Mouse (Mus musculus): Measurements from ENCODE around the gene Zfp536. TPM values are rescaled to one million over a fixed set of nuclear protein-coding genes. Genes with fewer than 3 reads are reported as not detected.
A peak's percentile ranks its signal among the peaks of the same experiment; 100 is the strongest.

The Zfp536 gene
- total RNA-seq, 2 experiments from 2014 or later, result 6.7 to 8.5 TPM

DNA sequence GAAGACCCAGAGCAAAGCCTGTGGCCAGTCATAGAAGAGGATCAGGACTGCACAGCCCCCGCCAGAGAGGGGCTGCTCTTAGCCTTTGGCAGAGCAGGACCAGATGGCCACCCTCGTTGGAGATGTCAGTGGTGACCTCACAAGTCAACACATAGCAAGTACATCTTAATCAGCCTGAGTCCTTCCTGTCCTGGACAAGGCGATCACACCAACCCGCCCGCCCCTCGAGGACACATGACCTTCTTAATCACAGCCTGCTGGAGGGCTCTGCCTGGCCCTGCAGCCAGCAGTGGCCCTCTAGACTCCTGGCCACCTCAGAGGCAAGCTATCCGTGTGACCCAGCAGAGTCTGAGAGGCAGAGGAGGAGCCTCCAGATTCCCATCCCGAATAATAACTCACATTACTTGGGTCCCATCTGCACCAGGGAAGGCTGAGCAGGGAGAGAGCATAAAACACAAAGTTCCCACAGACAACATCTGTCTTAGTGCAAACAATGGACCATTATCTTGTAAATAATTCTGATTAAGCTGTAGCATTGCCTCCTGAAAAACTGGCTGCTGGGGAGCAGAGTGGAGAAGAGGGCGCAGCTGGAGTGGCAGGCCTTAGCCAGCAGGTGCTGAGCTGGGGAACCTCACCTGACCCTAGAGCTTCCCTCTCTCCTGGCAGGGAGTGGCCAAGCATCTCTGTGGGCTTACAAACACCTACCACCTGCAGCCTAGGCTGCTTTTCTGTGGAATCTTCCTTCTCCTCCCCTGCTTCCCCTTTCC, 306.8 kb downstream of the Zfp536 start:
- DNase-seq, result peak in 1 of 2 experiments; percentile 8

DNA sequence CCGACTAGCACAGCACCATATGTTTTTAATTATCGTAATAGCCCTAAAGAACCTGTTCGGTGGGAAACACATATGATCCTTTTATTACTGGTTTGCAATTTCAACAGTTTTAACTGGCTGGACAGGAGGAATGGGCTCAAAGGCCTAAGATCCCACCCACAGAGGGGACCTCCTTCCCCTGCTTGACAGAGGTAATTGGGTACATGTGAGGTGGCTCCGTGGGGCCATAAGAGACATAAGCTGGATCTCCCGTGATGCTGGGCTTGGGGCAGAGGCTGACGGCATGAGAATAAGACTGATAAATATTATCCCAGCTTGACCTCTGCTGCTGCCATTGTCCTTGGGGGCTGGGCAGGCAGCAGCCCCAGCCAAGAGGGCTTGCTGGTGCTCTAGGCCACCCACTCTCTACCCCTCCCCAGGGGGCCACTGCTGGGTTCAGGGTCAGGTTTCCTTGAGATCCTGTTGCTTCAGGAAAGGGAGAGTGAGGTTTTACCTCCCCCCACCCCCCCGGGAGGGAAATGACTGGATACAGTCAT, 309.2 kb downstream of the Zfp536 start:
- DNase-seq, result peak in 1 of 2 experiments; percentile 6

DNA sequence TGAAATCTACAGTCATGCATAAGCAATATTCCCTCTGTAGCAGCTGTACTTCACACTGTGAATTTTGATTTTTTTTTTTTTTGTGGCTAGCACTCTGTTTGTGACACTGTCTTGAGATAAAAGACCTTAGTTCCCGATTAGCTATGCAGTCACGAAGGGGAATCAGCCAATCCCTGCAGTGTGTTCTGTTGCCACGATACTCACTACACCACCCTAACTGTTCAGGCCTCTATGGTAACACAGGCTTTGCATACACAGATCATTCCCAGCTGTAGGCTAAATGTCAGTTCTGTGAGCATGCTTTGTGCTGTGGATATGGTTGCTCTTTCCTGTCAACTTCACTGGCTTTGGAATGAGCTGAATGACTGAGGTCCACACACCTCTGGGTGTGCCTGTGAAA, 325.9 kb downstream of the Zfp536 start:
- DNase-seq, result no peak

GRCm38 (mm10) chr7:37439912-37440311, 333.5 kb downstream of the Zfp536 start:
- DNase-seq, result no peak

DNA sequence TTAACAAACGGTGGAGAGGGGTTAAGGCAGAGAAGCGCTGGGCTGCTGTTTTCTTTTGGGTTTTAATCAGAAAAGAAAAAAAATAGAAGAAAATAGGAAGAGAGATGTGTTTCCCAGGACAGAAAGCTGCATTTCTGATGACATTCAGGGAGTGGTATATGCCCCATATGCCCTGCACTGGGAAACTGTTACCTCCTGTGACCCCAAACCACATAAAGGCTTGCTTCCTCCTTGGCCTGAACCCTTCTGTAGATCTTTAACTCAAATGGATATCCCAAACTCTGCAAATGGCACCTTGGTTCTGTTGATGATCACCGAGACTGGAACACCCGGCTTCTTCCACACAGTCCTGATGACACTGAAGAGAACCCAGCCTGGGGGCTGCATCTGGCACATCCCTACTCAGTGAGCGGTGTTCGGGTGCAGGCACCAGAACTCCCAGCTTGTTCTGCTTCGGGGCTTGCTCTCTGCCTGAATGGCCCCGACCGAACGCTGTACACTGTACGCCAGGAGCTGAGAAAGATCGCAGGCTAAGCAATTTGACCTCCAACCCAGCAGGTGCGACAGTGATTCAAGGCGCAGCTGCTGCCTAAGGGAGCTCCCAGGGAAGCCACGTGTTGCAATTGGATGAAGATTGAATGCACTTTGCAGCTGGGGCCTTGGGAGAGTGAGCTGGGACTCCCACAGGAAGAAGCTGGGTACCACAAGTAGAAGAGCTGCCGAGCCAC, 334.2 kb downstream of the Zfp536 start:
- no peak for DNase-seq

- no peak for DNase-seq
Observed at GRCm38 (mm10) chr7:37437887-37438286, 335.6 kb downstream of the Zfp536 start.

- DNase-seq, result no peak
Observed at GRCm38 (mm10) chr7:37433156-37433555, 340.3 kb downstream of the Zfp536 start.

DNA sequence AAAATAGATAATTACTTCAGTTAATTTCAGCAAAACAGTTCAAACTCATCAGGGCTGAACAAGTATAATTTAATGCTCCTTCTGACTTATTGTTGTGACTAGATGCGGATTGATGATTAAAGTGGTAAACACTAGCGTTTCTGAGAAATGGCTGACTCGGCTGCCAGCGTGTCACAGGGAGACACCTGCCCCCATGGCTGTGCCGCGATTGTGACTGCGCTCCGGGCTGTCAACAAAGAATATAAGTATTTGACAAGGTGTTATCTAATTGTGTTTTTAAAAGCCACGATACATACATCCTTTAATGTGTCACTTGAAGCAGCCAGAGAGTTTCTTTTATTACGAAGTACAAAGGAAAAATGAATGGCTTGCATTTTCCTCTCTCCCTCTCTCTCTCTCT, 342.0 kb downstream of the Zfp536 start:
- DNase-seq, result no peak

- DNase-seq, result no peak
Observed at GRCm38 (mm10) chr7:37426061-37426460, 347.4 kb downstream of the Zfp536 start.

- no peak for DNase-seq
Observed at GRCm38 (mm10) chr7:37422966-37423365, 350.5 kb downstream of the Zfp536 start.

Other genes with a start within 250 kb of the Zfp536 start
- gene Uri1, start 249.9 kb upstream of the Zfp536 start, total RNA-seq (2021), result 10 to 100 TPM; 42.2 to 66.2 TPM

Data from adrenal gland, postnatal 36 days (tissue).